Mouse (Mus musculus): ENCODE results near the gene Pkhd1.

- TF ChIP-seq CTCF (IDR thresholded peaks at IDR 0.05; ENCODE audit: low read depth) (no peak), EP300 (IDR thresholded peaks at IDR 0.05; ENCODE audit: low read depth) (no peak)
These were observed 437.7 kb downstream of the Pkhd1 start for GRCm38 (mm10) chr1:20180157-20180556.
